Mouse (Mus musculus): ENCODE measurements around the gene Fut1. TPM values are rescaled to one million over a fixed set of nuclear protein-coding genes. Genes with fewer than 3 reads are reported as not detected.

The Fut1 gene
- polyA plus RNA-seq, 1 experiment from 2014 or later: 0.38 TPM

DNA sequence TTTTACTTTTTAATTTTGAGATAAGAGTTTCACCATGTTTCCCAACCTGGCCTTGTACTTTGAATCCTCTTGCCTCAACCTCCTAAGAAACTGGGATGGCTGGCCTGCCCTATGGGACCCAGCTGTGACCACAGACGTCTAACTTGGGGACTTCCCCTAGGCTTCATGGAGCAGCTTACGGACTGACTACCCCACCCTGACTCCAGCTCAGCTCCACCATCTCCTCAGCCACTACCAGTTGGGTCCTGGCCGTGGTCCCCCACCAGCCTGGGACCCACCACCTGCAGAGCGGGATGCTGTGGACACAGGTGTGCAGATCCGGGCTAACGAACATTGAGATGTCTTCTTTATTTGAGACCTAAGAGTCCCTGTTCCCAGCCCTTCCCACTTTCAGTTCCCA is 20.6 kb downstream of the Fut1 start:
- Histone ChIP-seq H3K4me2 (ENCODE audit: low read depth, low read length) (no peak overlapping the region), H3K36me3 (replicated peaks; ENCODE audit: control insufficient read depth, insufficient read depth, low read depth, low read length) (no peaks in the 10 kb centered on the region), H3K4me1 (ENCODE audit: control insufficient read depth, insufficient read depth, low read length) (no peaks in the 10 kb centered on the region), H3K4me3 (ENCODE audit: low read depth, low read length) (no peak overlapping the region), H3K27ac (replicated peaks; ENCODE audit: low read depth, low read length) (no peak overlapping the region), H3K9me3 (replicated peaks; ENCODE audit: control insufficient read depth, low read length) (no peaks in the 10 kb centered on the region), H3K27me3 (ENCODE audit: control insufficient read depth, insufficient read depth, low read length) (no peaks in the 10 kb centered on the region), H3K9ac (replicated peaks; ENCODE audit: low read length) (no peak overlapping the region)
- DNase-seq (ENCODE audit: low spot score) (no peak), ATAC-seq (replicated peaks; ENCODE audit: insufficient number of reproducible peaks, low FRiP score, low TSS enrichment, low read depth) (no peak)
- 90% methylated on average over 6 of the region's 6 CpGs for WGBS

DNA sequence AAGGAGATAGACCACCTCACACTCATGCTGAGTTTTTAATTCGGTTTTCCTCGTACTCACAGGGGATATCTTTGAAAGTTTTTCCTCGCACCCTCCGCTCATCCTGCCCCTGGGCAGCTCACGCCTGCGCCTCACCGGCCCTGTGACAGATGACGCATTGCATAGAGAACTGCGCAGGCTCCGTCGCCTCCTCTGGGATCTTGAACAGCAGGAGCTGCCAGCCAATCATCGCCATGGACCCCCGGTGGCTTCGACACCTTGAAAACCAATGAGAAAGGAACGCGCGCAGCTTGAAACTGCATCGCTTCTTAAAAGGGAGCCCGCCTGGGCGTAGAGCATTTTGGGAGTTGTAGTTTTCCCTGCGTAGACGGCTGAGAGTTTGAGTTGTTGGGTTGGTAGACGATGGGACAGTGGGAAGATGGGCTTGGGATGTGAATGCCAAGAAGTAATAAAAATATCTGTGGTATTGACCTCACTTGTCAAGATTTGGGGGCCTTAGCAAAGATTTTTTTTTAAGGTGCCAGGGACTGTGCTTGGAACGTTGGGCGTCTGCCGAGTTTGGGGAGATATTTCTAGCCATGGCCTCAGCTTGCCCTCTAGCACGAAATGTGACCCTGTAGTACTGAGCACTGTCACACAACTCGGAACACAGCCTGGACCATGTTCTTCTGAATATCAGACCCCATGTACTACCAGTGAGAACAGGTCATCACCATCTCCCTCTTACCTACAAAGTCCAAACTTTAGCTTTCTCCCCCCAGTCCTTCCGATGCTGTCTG is 21.7 kb downstream of the Fut1 start:
- peak; percentile 84 for ATAC-seq (replicated peaks; ENCODE audit: insufficient number of reproducible peaks, low FRiP score, low TSS enrichment, low read depth)
- H3K9ac ChIP-seq (replicated peaks; ENCODE audit: low read length): no peak overlapping the region
- no peak overlapping the region for H3K27ac ChIP-seq (replicated peaks; ENCODE audit: low read depth, low read length)
- H3K9me3 ChIP-seq (replicated peaks; ENCODE audit: control insufficient read depth, low read length): no peaks in the 10 kb centered on the region
- DNase-seq (ENCODE audit: low spot score): peak; percentile 99
- no peaks in the 10 kb centered on the region for H3K27me3 ChIP-seq (ENCODE audit: control insufficient read depth, insufficient read depth, low read length)
- H3K4me1 ChIP-seq (ENCODE audit: control insufficient read depth, insufficient read depth, low read length): no peaks in the 10 kb centered on the region
- 0 out of 2 replicates have a peak overlapping the region, but pooled peaks have one; percentile 1 for H3K4me3 ChIP-seq (ENCODE audit: low read depth, low read length)
- 17% methylated on average over 29 of the region's 29 CpGs for WGBS
- H3K4me2 ChIP-seq (ENCODE audit: low read depth, low read length): peak overlapping the region; percentile 2; the same call in 1 of the 2 replicates
- no peaks in the 10 kb centered on the region for H3K36me3 ChIP-seq (replicated peaks; ENCODE audit: control insufficient read depth, insufficient read depth, low read depth, low read length)

DNA sequence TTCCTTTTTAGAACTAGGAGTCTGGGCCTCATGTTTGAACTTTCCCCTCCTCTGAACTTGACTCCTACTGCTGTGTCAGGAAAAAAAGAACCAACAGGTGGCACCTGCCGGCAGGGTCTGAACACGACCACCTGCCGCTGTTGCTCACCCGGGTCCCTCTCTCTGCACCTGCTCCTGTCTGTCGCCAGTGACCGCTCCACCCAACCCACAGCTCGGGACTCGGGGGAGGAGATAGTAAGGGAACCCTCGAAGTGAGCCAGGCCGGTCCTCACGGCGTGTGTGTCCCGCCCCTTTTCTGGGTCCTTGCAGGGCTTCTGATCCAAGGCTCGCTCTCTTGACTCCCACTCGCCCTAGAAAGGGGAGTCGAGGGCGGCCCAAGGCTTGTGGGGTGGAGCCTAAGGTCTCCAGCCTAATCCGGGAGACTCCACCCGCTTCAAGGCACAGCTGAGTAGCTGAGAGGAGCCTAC is 22.5 kb downstream of the Fut1 start, which contains the start of gene Mamstr:
TSS of gene Mamstr (plus strand) at position 417 of the 467 bp plus-strand sequence.
- WGBS: 20% methylated on average over 19 of the region's 19 CpGs
- Histone ChIP-seq H3K4me3 (ENCODE audit: low read depth, low read length) (no peak within 1 kb of the TSS), H3K36me3 (replicated peaks; ENCODE audit: control insufficient read depth, insufficient read depth, low read depth, low read length) (no peaks in the 10 kb centered on the region), H3K27me3 (ENCODE audit: control insufficient read depth, insufficient read depth, low read length) (no peaks in the 10 kb centered on the region), H3K4me1 (ENCODE audit: control insufficient read depth, insufficient read depth, low read length) (no peaks in the 10 kb centered on the region; the same call in 1 of the 2 replicates), H3K9me3 (replicated peaks; ENCODE audit: control insufficient read depth, low read length) (no peaks in the 10 kb centered on the region), H3K27ac (replicated peaks; ENCODE audit: low read depth, low read length) (no peak within 1 kb of the TSS; the same call in 1 of the 2 replicates), H3K9ac (replicated peaks; ENCODE audit: low read length) (no peak within 1 kb of the TSS), H3K4me2 (ENCODE audit: low read depth, low read length) (no peak within 1 kb of the TSS)
- ATAC-seq (replicated peaks; ENCODE audit: insufficient number of reproducible peaks, low FRiP score, low TSS enrichment, low read depth) (no peak), DNase-seq (ENCODE audit: low spot score) (no peak)

DNA sequence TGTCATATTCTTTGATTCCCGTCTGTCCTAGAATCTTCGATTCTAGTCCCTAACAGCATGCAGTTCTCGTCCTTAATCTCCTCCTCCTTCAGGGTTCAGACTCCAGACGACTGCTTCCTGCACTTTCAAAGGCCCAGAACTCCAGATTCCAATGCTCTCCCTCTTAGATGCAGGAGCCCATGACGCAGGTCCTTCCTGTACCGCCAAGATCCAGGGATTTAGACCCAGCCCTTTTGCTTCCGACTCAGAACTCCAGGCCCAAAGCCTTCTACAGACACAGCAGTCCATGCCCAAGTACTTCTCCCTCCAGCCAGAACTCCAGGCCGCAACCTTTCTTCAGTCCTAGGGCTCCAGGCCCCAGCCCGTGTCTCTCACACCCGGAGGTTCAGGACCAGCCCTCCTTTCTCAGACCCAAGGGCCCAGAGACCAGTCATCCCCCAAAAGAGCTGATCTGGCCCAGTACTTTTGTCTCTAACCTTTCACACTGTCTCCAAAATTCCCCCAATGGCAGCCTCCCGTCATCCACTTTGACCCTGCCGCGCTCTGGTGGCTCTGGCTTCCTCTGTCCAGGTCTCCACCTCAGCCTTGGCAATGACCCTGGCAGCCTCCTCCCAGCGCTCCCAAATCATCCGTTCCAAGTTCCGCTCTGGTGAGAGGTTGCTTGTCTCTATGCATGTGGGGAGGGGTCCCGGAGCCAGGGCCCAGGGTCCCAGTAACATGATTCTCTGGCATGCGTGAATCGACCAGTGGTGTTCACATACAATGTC is 23.3 kb downstream of the Fut1 start:
- no peak overlapping the region for H3K9ac ChIP-seq (replicated peaks; ENCODE audit: low read length)
- H3K4me1 ChIP-seq (ENCODE audit: control insufficient read depth, insufficient read depth, low read length): no peaks in the 10 kb centered on the region; the same call in 1 of the 2 replicates

DNA sequence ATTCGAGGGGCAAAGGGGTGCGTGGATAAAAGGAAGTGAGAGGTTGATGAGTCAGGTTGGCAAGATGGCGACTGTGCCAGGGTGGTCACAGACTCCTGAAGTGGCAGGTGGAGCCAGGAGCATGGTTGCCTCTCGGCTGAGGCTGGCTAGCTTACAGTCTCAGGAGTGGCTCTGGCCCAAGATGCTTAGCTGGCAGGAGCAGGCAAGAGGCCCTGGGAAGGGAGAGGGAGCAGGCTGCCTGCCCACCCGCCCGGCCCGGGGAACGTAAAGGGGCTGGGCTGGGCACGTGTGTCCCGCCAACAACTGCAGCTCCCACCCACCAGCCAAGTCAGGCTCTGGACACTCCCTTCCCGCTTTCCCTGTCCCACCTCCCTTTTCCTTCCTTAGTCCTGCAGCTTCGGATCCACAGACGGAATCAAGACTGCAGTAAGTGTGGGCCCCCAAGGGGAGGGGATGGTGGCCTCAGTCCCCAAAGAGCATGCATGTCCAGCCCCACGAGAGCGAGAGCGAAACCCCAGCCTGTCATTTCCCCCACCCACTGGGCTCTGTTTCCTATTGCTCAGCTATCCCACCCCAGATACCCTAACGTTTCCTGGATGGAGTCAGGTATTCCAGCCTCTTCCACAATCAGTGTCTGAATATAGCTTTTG is 24.4 kb downstream of the Fut1 start:
- DNase-seq (ENCODE audit: low spot score) (no peak), ATAC-seq (replicated peaks; ENCODE audit: insufficient number of reproducible peaks, low FRiP score, low TSS enrichment, low read depth) (no peak)
- H3K27ac ChIP-seq (replicated peaks; ENCODE audit: low read depth, low read length): 0 out of 2 replicates have a peak overlapping the region, but pooled peaks have one; percentile 13
- H3K4me2 ChIP-seq (ENCODE audit: low read depth, low read length): no peak overlapping the region
- H3K9me3 ChIP-seq (replicated peaks; ENCODE audit: control insufficient read depth, low read length): no peaks in the 10 kb centered on the region
- WGBS: 71% methylated on average over 15 of the region's 17 CpGs
- H3K4me3 ChIP-seq (ENCODE audit: low read depth, low read length): no peak overlapping the region
- H3K9ac ChIP-seq (replicated peaks; ENCODE audit: low read length): no peak overlapping the region
- H3K4me1 ChIP-seq (ENCODE audit: control insufficient read depth, insufficient read depth, low read length): no peaks in the 10 kb centered on the region; the same call in 1 of the 2 replicates
- H3K27me3 ChIP-seq (ENCODE audit: control insufficient read depth, insufficient read depth, low read length): no peaks in the 10 kb centered on the region
- H3K36me3 ChIP-seq (replicated peaks; ENCODE audit: control insufficient read depth, insufficient read depth, low read depth, low read length): no peaks in the 10 kb centered on the region

More for the DNA sequence above, 23.3 kb downstream of the Fut1 start:
- Histone ChIP-seq H3K27me3 (ENCODE audit: control insufficient read depth, insufficient read depth, low read length) (no peaks in the 10 kb centered on the region), H3K9me3 (replicated peaks; ENCODE audit: control insufficient read depth, low read length) (no peaks in the 10 kb centered on the region), H3K36me3 (replicated peaks; ENCODE audit: control insufficient read depth, insufficient read depth, low read depth, low read length) (no peaks in the 10 kb centered on the region), H3K4me3 (ENCODE audit: low read depth, low read length) (no peak overlapping the region), H3K27ac (replicated peaks; ENCODE audit: low read depth, low read length) (no peak overlapping the region; the same call in 1 of the 2 replicates), H3K4me2 (ENCODE audit: low read depth, low read length) (no peak overlapping the region)
- DNase-seq (ENCODE audit: low spot score) (no peak), ATAC-seq (replicated peaks; ENCODE audit: insufficient number of reproducible peaks, low FRiP score, low TSS enrichment, low read depth) (no peak)
- 69% methylated on average over 19 of the region's 19 CpGs for WGBS

DNA sequence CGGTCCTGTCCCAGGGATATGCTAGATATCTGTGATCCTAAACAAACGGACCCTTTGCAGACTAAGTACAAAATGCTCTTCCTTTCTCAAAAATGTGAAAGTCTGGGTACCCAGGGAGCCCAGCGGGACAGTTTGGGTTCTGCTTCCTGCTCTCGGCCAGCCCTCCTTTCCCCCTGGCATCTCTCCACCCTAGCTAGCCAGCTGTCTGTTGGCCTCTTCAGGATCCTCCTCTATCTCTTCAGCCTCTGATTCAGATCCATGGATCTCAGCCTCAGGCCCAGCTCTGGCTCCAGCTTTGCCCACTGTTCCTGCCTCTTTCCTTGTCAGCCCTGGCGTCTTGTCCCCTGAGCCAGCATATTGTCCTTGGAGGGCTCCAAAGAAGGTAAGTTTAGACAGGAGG is 25.0 kb downstream of the Fut1 start:
- Histone ChIP-seq H3K4me2 (ENCODE audit: low read depth, low read length) (no peak overlapping the region), H3K9ac (replicated peaks; ENCODE audit: low read length) (no peak overlapping the region), H3K4me3 (ENCODE audit: low read depth, low read length) (no peak overlapping the region), H3K27ac (replicated peaks; ENCODE audit: low read depth, low read length) (no peak overlapping the region), H3K36me3 (replicated peaks; ENCODE audit: control insufficient read depth, insufficient read depth, low read depth, low read length) (no peaks in the 10 kb centered on the region), H3K4me1 (ENCODE audit: control insufficient read depth, insufficient read depth, low read length) (no peaks in the 10 kb centered on the region; the same call in 1 of the 2 replicates), H3K27me3 (ENCODE audit: control insufficient read depth, insufficient read depth, low read length) (no peaks in the 10 kb centered on the region), H3K9me3 (replicated peaks; ENCODE audit: control insufficient read depth, low read length) (no peaks in the 10 kb centered on the region)
- ATAC-seq (replicated peaks; ENCODE audit: insufficient number of reproducible peaks, low FRiP score, low TSS enrichment, low read depth) (no peak), DNase-seq (ENCODE audit: low spot score) (no peak)
- WGBS: 85% methylated on average over 5 of the region's 5 CpGs

DNA sequence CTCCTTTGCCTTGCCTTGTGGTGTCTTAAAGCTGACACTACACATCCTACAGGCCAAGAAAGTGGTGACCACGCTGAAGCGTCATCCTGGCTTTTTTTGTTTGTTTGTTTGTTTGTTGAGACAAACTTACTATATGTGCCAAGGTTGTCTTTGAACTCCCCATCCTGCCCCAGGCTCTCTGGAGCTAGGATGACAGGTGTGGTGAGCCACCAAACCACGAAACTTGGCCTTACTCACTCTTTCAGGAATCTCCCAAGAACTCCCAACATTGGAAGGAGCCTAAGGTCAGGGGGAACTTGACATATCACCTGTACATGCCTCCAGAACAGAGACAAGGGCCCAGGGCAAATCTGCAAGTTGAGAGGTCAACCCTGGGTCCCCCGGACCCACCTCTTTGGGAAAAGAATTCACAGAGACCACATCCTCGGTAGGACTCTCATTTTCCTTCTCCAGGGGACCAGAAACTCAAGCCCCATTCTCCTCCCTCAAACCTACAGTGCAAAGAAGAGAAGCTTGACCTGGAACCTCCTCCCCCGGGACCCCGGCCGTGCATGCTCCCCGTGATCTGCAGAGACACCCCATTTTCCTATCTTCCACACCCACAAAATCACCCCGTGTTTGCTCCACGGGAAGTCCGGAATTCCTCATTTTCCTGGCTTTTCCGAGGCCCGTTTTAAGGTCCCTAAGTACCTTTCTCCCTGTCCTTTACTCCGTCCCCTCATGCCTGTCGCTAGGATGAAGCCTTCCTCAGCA is 25.6 kb downstream of the Fut1 start:
- Histone ChIP-seq H3K9me3 (replicated peaks; ENCODE audit: control insufficient read depth, low read length) (no peaks in the 10 kb centered on the region), H3K9ac (replicated peaks; ENCODE audit: low read length) (peak overlapping the region; percentile 85), H3K27me3 (ENCODE audit: control insufficient read depth, insufficient read depth, low read length) (no peaks in the 10 kb centered on the region), H3K36me3 (replicated peaks; ENCODE audit: control insufficient read depth, insufficient read depth, low read depth, low read length) (no peaks in the 10 kb centered on the region), H3K4me3 (ENCODE audit: low read depth, low read length) (peak overlapping the region; percentile 42), H3K4me2 (ENCODE audit: low read depth, low read length) (peak overlapping the region; percentile 78), H3K4me1 (ENCODE audit: control insufficient read depth, insufficient read depth, low read length) (no peaks in the 10 kb centered on the region; the same call in 1 of the 2 replicates), H3K27ac (replicated peaks; ENCODE audit: low read depth, low read length) (peak overlapping the region; percentile 76)
- no peak for DNase-seq (ENCODE audit: low spot score)
- WGBS: 35% methylated on average over 16 of the region's 16 CpGs
- ATAC-seq (replicated peaks; ENCODE audit: insufficient number of reproducible peaks, low FRiP score, low TSS enrichment, low read depth): no peak
